Mouse (Mus musculus): ENCODE data around the gene Pdzd9.

The Pdzd9 gene

GRCm38 (mm10) chr7:120635362-120635781, 34.8 kb downstream of the Pdzd9 start:
- 0% methylated on average over 32 of the region's 32 CpGs for WGBS

- under 1% methylated on average over 45 of the region's 45 CpGs for WGBS
These were observed 35.3 kb downstream of the Pdzd9 start, which contains the start of gene Uqcrc2 for GRCm38 (mm10) chr7:120634711-120635361. Gene Uqcrc2 (plus strand): TSS chr7:120635176.

GRCm38 (mm10) chr7:120634301-120634700, 35.8 kb downstream of the Pdzd9 start:
- WGBS, result 3% methylated on average over 9 of the region's 9 CpGs

GRCm38 (mm10) chr7:120632518-120632917, 37.6 kb downstream of the Pdzd9 start:
- 29% methylated on average over 1 of the region's 1 CpGs for WGBS

GRCm38 (mm10) chr7:120620841-120621240, 49.3 kb downstream of the Pdzd9 start:
- WGBS, result 75% methylated on average over 9 of the region's 9 CpGs

DNA sequence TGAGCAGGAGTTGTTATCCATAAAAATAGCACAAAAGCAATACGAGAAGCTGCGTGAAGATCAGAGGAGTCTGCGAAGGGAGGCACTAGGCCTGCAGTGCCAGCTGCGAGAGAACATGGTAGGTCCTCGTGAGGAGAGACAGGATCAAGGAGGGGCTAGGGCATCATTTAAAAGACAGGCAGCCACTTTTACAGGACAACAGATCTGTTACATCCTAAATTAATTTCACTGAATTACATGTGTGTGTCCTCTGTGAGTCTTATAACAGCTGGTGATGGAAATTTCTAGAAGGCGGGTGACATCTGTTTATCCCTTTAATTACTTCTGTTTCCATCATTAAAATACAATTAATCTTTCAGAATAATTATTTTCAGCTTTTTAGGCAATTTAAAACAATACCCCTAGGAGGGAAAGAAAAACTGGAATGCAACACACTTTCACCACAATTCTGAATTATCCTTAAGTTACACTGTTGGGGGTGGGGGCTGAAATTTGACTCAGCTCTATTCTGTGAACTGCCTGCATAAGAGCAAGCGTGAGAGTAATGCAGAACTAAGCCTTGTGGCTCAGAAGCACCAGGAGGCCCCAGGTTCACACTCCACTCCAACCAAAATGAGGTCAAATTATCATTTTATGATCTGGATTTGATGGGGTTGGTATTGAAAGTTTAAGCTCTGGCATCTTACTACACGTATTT, 49.9 kb downstream of the Pdzd9 start:
- 66% methylated on average over 8 of the region's 8 CpGs for WGBS
